Mouse (Mus musculus): ENCODE measurements around the gene Zc3hav1l. TPM values are rescaled to one million over a fixed set of nuclear protein-coding genes. Genes with fewer than 3 reads are reported as not detected.

Gene Zc3hav1l
- polyA plus RNA-seq, 1 experiment from 2014 or later: 8.7 TPM

DNA sequence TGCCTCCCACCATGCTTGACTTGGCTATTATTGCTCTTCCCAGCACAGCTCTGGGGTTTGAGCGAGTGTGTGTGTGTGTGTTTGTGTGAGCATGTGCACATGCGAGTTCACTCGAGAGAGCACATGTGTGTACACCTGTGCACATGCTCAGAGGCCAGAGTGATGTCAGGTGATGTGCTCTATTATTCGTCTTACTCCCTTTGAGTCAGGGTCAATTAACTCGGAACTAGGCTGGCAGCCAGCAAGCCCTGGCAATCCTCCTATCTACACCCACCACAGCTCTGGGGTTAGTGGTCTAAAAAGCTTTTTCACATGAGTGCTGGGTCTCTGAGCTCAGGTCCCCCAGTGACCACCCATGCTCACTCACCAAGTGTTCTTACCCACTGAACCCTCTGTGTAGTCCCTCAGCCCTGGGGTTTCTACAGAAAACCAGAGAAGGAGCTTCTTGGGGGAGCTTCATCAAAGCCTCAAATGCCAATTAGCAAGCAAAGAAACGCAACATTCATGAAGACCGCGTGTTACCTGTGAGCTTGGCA, 56.7 kb downstream of the Zc3hav1l start:
- Histone ChIP-seq H3K27ac (replicated peaks in 1 of 2; ENCODE audit: control insufficient read depth in 1 of 2, insufficient read depth in 1 of 2, low read depth in 2 of 2, low read length in 2 of 2) (no peak overlapping the region), H3K27me3 (ENCODE audit: control insufficient read depth, insufficient read depth, low read length) (no peaks in the 10 kb centered on the region), H3K4me2 (ENCODE audit: low read length) (no peak overlapping the region), H3K4me1 (ENCODE audit: control insufficient read depth in 2 of 2, insufficient read depth in 2 of 2, low read length in 2 of 2) (peaks cover 5 to 8% of the 10 kb centered on the region in 2 experiments), H3K9ac (ENCODE audit: low read length) (no peak overlapping the region), H3K4me3 (ENCODE audit: control insufficient read depth in 1 of 2, insufficient read depth in 1 of 2, low read depth in 1 of 2, low read length in 2 of 2) (no peak overlapping the region), H3K36me3 (ENCODE audit: control insufficient read depth, insufficient read depth, low read length) (no peaks in the 10 kb centered on the region), H3K9me3 (ENCODE audit: control insufficient read depth, low read length) (no peaks in the 10 kb centered on the region)
- 75% methylated on average over 8 of the region's 8 CpGs for WGBS
- ATAC-seq (ENCODE audit: insufficient number of reproducible peaks, insufficient read depth, low FRiP score, low read depth): no peak

DNA sequence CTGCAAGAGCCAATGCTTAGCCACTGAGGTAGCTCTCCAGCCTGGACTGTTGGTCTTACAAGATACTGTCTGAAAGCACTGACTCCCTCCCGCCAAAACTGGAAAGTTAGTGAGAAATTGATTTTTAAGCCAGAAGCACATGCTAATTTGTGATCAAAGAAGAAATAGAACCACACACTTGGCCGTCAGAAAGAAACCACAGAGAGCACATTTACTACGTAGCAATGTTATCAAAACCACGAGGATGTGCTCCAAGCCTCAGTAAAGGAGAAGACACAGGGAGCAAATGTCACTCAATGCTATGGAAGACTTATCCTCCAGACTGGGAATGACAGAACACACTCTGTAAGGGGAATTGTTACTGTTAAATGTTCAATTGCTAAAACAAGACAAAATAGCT, 57.6 kb downstream of the Zc3hav1l start:
- H3K4me1 ChIP-seq (ENCODE audit: control insufficient read depth in 2 of 2, insufficient read depth in 2 of 2, low read length in 2 of 2): peaks cover 5 to 8% of the 10 kb centered on the region in 2 experiments
- H3K9me3 ChIP-seq (ENCODE audit: control insufficient read depth, low read length): no peaks in the 10 kb centered on the region
- no peak overlapping the region for H3K4me2 ChIP-seq (ENCODE audit: low read length)
- H3K36me3 ChIP-seq (ENCODE audit: control insufficient read depth, insufficient read depth, low read length): no peaks in the 10 kb centered on the region
- H3K9ac ChIP-seq (ENCODE audit: low read length): no peak overlapping the region
- no peak for ATAC-seq (ENCODE audit: insufficient number of reproducible peaks, insufficient read depth, low FRiP score, low read depth)
- 86% methylated on average over 4 of the region's 4 CpGs for WGBS
- H3K4me3 ChIP-seq (ENCODE audit: control insufficient read depth in 1 of 2, insufficient read depth in 1 of 2, low read depth in 1 of 2, low read length in 2 of 2): no peak overlapping the region
- H3K27me3 ChIP-seq (ENCODE audit: control insufficient read depth, insufficient read depth, low read length): no peaks in the 10 kb centered on the region
- no peak overlapping the region for H3K27ac ChIP-seq (replicated peaks in 1 of 2; ENCODE audit: control insufficient read depth in 1 of 2, insufficient read depth in 1 of 2, low read depth in 2 of 2, low read length in 2 of 2)

DNA sequence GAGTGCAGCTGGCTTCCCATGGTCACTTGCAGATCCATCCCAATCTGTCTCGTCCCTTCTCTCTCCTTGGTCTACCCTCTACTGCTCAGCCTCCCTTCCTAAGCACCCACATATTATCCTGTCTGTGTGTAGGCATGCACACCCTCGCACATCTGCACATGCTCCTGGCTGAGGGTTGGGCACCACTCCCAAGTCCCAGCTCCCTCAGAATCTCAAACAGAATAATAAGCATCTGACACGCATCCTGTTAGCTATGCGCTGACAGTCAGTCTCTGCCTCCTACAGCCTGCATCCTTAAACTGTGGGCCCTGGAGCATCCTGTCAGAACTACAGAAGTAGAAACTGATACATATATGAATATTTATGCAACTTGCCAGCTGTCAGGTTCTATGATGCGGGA, 58.4 kb downstream of the Zc3hav1l start:
- no peak for ATAC-seq (ENCODE audit: insufficient number of reproducible peaks, insufficient read depth, low FRiP score, low read depth)
- Histone ChIP-seq H3K27me3 (ENCODE audit: control insufficient read depth, insufficient read depth, low read length) (no peaks in the 10 kb centered on the region), H3K9me3 (ENCODE audit: control insufficient read depth, low read length) (no peaks in the 10 kb centered on the region), H3K27ac (replicated peaks in 1 of 2; ENCODE audit: control insufficient read depth in 1 of 2, insufficient read depth in 1 of 2, low read depth in 2 of 2, low read length in 2 of 2) (no peak overlapping the region), H3K9ac (ENCODE audit: low read length) (no peak overlapping the region), H3K4me3 (ENCODE audit: control insufficient read depth in 1 of 2, insufficient read depth in 1 of 2, low read depth in 1 of 2, low read length in 2 of 2) (no peak overlapping the region), H3K4me1 (ENCODE audit: control insufficient read depth in 2 of 2, insufficient read depth in 2 of 2, low read length in 2 of 2) (peaks cover 5 to 8% of the 10 kb centered on the region in 2 experiments), H3K36me3 (ENCODE audit: control insufficient read depth, insufficient read depth, low read length) (no peaks in the 10 kb centered on the region), H3K4me2 (ENCODE audit: low read length) (no peak overlapping the region)
- whole genome bisulfite sequencing: 74% methylated on average over 5 of the region's 5 CpGs

DNA sequence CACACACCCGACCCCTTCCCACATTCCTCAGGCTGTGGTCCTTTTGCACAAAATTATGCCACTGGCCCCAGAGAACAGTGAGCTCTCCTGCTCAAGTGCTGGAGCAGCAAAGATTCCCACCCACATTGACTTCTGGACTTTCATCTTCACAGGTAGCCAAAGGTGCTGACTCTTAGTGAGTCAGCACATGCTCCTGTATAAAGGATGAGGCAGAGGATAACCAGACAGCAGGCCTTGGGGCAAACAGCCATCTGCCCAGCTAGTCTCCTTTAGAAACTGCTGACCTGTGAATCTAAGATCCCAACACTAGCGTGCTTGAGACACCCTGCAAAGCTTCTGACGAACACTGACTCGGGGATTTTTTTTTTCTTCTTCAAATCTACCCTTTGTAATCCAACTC, 60.7 kb downstream of the Zc3hav1l start:
- no peak overlapping the region for H3K4me2 ChIP-seq (ENCODE audit: low read length)
- H3K4me3 ChIP-seq (ENCODE audit: control insufficient read depth in 1 of 2, insufficient read depth in 1 of 2, low read depth in 1 of 2, low read length in 2 of 2): no peak overlapping the region
- no peak for ATAC-seq (ENCODE audit: insufficient number of reproducible peaks, insufficient read depth, low FRiP score, low read depth)
- no peaks in the 10 kb centered on the region for H3K9me3 ChIP-seq (ENCODE audit: control insufficient read depth, low read length)
- H3K36me3 ChIP-seq (ENCODE audit: control insufficient read depth, insufficient read depth, low read length): no peaks in the 10 kb centered on the region
- no peak overlapping the region for H3K9ac ChIP-seq (ENCODE audit: low read length)
- H3K27me3 ChIP-seq (ENCODE audit: control insufficient read depth, insufficient read depth, low read length): no peaks in the 10 kb centered on the region
- no peak overlapping the region for H3K27ac ChIP-seq (replicated peaks in 1 of 2; ENCODE audit: control insufficient read depth in 1 of 2, insufficient read depth in 1 of 2, low read depth in 2 of 2, low read length in 2 of 2)
- 86% methylated on average over 4 of the region's 4 CpGs for WGBS
- H3K4me1 ChIP-seq (ENCODE audit: control insufficient read depth in 2 of 2, insufficient read depth in 2 of 2, low read length in 2 of 2): peaks cover 5 to 8% of the 10 kb centered on the region in 2 experiments

Other genes starting within 250 kb of the Zc3hav1l start
- gene Tmem213, start 190.0 kb downstream of the Zc3hav1l start, polyA plus RNA-seq (2014; fragmentation: Nextera tagmentation; extraction: Ambion mirVana): not detected in 2 replicates
- gene Atp6v0a4, start 174.7 kb downstream of the Zc3hav1l start, polyA plus RNA-seq (2014; fragmentation: Nextera tagmentation; extraction: Ambion mirVana): 0.38 TPM in 1 of 2 replicates, not detected in the other
- 1.9 and 2.3 TPM in 2 replicates for gene D630045J12Rik, start 45.2 kb downstream of the Zc3hav1l start, polyA plus RNA-seq (2014; fragmentation: Nextera tagmentation; extraction: Ambion mirVana)
- gene Zc3hav1, start 55.3 kb upstream of the Zc3hav1l start, polyA plus RNA-seq (2014; fragmentation: Nextera tagmentation; extraction: Ambion mirVana): 7.2 and 9.1 TPM in 2 replicates
- gene Ttc26, start 82.2 kb upstream of the Zc3hav1l start, polyA plus RNA-seq (2014; fragmentation: Nextera tagmentation; extraction: Ambion mirVana): 2.7 and 3.9 TPM in 2 replicates
- gene Ubn2, start 134.7 kb upstream of the Zc3hav1l start, polyA plus RNA-seq (2014; fragmentation: Nextera tagmentation; extraction: Ambion mirVana): 11.8 and 13.0 TPM in 2 replicates
- 284 and 300 TPM in 2 replicates for gene Fmc1, start 234.2 kb upstream of the Zc3hav1l start, polyA plus RNA-seq (2014; fragmentation: Nextera tagmentation; extraction: Ambion mirVana)